ENCODE assay signal across 8 mouse cellular contexts in genomic region chr5:125159293-125159692, GRCm38 (mm10). TPM values are rescaled to one million over a fixed set of nuclear protein-coding genes. Genes with fewer than 3 reads are reported as not detected.
DNase-seq lines count a peak whose midpoint lies in the region; ATAC-seq and TF ChIP-seq lines count a peak whose summit lies in the region.

No protein-coding gene starts in this region.

- H3K4me2 ChIP-seq in forebrain, postnatal 0 days (ENCODE audit: low read depth), result 0 out of 2 replicates have a peak overlapping the region, but pooled peaks have one; percentile 19
- peak overlapping the region; percentile 59 for H3K4me2 ChIP-seq in limb, embryonic 13.5 days (replicated peaks)
- peak overlapping the region; percentile 82 for H3K4me2 ChIP-seq in myocyte (ENCODE audit: low read depth)

- no peaks in the 10 kb centered on the region for H3K9me3 ChIP-seq in forebrain, postnatal 0 days (ENCODE audit: low read length)
- no peaks in the 10 kb centered on the region for H3K9me3 ChIP-seq in hindbrain, embryonic 10.5 days
- H3K9me3 ChIP-seq in limb, embryonic 13.5 days, result no peaks in the 10 kb centered on the region

- peaks cover 75% of the 10 kb centered on the region for H3K4me1 ChIP-seq in cerebellum, adult 2 months (ENCODE audit: control insufficient read depth, insufficient read depth, low read length)
- H3K4me1 ChIP-seq in forebrain, postnatal 0 days (ENCODE audit: insufficient read depth), result peaks cover 60% of the 10 kb centered on the region
- H3K4me1 ChIP-seq in hindbrain, embryonic 10.5 days (replicated peaks), result peaks cover 94% of the 10 kb centered on the region
- peaks cover 99% of the 10 kb centered on the region for H3K4me1 ChIP-seq in limb, embryonic 13.5 days

- ATAC-seq in forebrain, postnatal 0 days, result peak; percentile 60
- ATAC-seq in limb, embryonic 13.5 days (ENCODE audit: low FRiP score, low read depth), result peak; percentile 78

- no peak for TF ChIP-seq CTCF in layer of hippocampus, adult 2 months (conservative IDR thresholded peaks at IDR 0.05)
- TF ChIP-seq CTCF in cerebellum, adult 2 months (IDR thresholded peaks at IDR 0.05; ENCODE audit: borderline replicate concordance, insufficient read depth, low read depth, low read length), result no peak
- no peak for TF ChIP-seq CTCF in forebrain, postnatal 0 days (IDR thresholded peaks at IDR 0.05; ENCODE audit: low read depth)

- H3K4me3 ChIP-seq in layer of hippocampus, adult 2 months, result no peak overlapping the region; the same call in 1 of the 2 replicates
- H3K4me3 ChIP-seq in cerebellum, adult 2 months (replicated peaks; ENCODE audit: insufficient read depth, low read depth, low read length), result no peak overlapping the region
- no peak overlapping the region for H3K4me3 ChIP-seq in forebrain, postnatal 0 days (ENCODE audit: low read depth, low read length)
- H3K4me3 ChIP-seq in hindbrain, embryonic 10.5 days, result peak overlapping the region; percentile 35
- H3K4me3 ChIP-seq in limb, embryonic 13.5 days, result peak overlapping the region; percentile 14; the same call in 1 of the 2 replicates
- H3K4me3 ChIP-seq in myocyte, result no peak overlapping the region

- H3K9ac ChIP-seq in forebrain, postnatal 0 days, result peak overlapping the region; percentile 14; the same call in 1 of the 2 replicates
- 0 out of 2 replicates have a peak overlapping the region, but pooled peaks have one; percentile 13 for H3K9ac ChIP-seq in limb, embryonic 13.5 days

- H3K36me3 ChIP-seq in forebrain, postnatal 0 days (ENCODE audit: insufficient read depth), result no peaks in the 10 kb centered on the region
- peaks cover 12% of the 10 kb centered on the region; the same call in 1 of the 2 replicates for H3K36me3 ChIP-seq in hindbrain, embryonic 10.5 days
- no peaks in the 10 kb centered on the region; the same call in 1 of the 2 replicates for H3K36me3 ChIP-seq in limb, embryonic 13.5 days
- peaks cover 6% of the 10 kb centered on the region for H3K36me3 ChIP-seq in myocyte (ENCODE audit: control insufficient read depth, insufficient read depth)

- H3K79me2 ChIP-seq in myocyte (ENCODE audit: control insufficient read depth, insufficient read depth), result peaks cover 91% of the 10 kb centered on the region

- TF ChIP-seq POLR2A in cerebellum, adult 2 months (IDR thresholded peaks at IDR 0.05; ENCODE audit: borderline replicate concordance, insufficient read depth, low read length), result no peak
- no peak for TF ChIP-seq POLR2A in myocyte (IDR thresholded peaks at IDR 0.05; ENCODE audit: insufficient read length, low read depth)

- peak overlapping the region; percentile 81 for H3K27ac ChIP-seq in layer of hippocampus, adult 2 months
- H3K27ac ChIP-seq in cerebellum, adult 2 months (ENCODE audit: insufficient read depth, low read length), result peak overlapping the region; percentile 59; the same call in 1 of the 2 replicates
- H3K27ac ChIP-seq in forebrain, postnatal 0 days (ENCODE audit: low read depth, low read length), result peak overlapping the region; percentile 76
- peak overlapping the region; percentile 85 for H3K27ac ChIP-seq in hindbrain, embryonic 10.5 days
- peak overlapping the region; percentile 81 for H3K27ac ChIP-seq in limb, embryonic 13.5 days

- under 1% methylated on average over 12 of the region's 12 CpGs for WGBS in cerebellum, adult 2 months
- WGBS in forebrain, postnatal 0 days, result 12% methylated on average over 12 of the region's 12 CpGs
- 4% methylated on average over 12 of the region's 12 CpGs for WGBS in hindbrain, embryonic 10.5 days
- under 1% methylated on average over 12 of the region's 12 CpGs for WGBS in limb, embryonic 13.5 days

- no peaks in the 10 kb centered on the region for H3K27me3 ChIP-seq in cerebellum, adult 2 months (ENCODE audit: control insufficient read depth, insufficient read depth, low read length)
- H3K27me3 ChIP-seq in forebrain, postnatal 0 days (ENCODE audit: insufficient read depth, low read length), result no peaks in the 10 kb centered on the region
- H3K27me3 ChIP-seq in hindbrain, embryonic 10.5 days (ENCODE audit: insufficient read depth, poor library complexity, severe bottlenecking), result no peaks in the 10 kb centered on the region; the same call in 1 of the 2 replicates
- H3K27me3 ChIP-seq in limb, embryonic 13.5 days, result no peaks in the 10 kb centered on the region
- H3K27me3 ChIP-seq in myocyte (ENCODE audit: control insufficient read depth, insufficient read depth, insufficient read length), result no peaks in the 10 kb centered on the region

- DNase-seq in layer of hippocampus, adult 2 months (ENCODE audit: low spot score in 2 of 2), result peak; percentile 59 to 62
- no peak for DNase-seq in layer of hippocampus, adult 9-10 months (ENCODE audit: low spot score)
- peak; percentile 98 to 99 for DNase-seq in cerebellum, adult 2 months
- peak; percentile 73 for DNase-seq in forebrain, postnatal 0 days
- DNase-seq in hindbrain, embryonic 10.5 days (ENCODE audit: low spot score), result peak; percentile 77
- no peak for DNase-seq in thymus, postnatal 4 days

- H3ac ChIP-seq in myocyte (ENCODE audit: control insufficient read depth, insufficient read length), result no peak overlapping the region

TF ChIP-seq in myocyte, 11 proteins besides CTCF, POLR2A, EP300 and RAD21:
- TF ChIP-seq SRF (IDR thresholded peaks at IDR 0.05; ENCODE audit: control insufficient read depth, insufficient read length, low read depth) (no peak), MAX (IDR thresholded peaks at IDR 0.05; ENCODE audit: low read depth) (peak; percentile 7), TCF3 (IDR thresholded peaks at IDR 0.05; ENCODE audit: insufficient read length, low read depth) (peak; percentile 97), MYOG (IDR thresholded peaks at IDR 0.05; ENCODE audit: control insufficient read depth in 1 of 3, insufficient read depth in 1 of 3, insufficient read length in 2 of 3, low read depth in 2 of 3) (peak; percentile 63 to 97 (median 94)), TCF12 (IDR thresholded peaks at IDR 0.05; ENCODE audit: insufficient read depth, poor library complexity, severe bottlenecking) (peak; percentile 89), CEBPB (IDR thresholded peaks at IDR 0.05; ENCODE audit: insufficient read depth, poor library complexity, severe bottlenecking) (no peak), REST (IDR thresholded peaks at IDR 0.05; ENCODE audit: insufficient read depth, insufficient read length) (no peak), USF1 (IDR thresholded peaks at IDR 0.05; ENCODE audit: low read depth) (no peak), E2F4 (IDR thresholded peaks at IDR 0.05; ENCODE audit: insufficient read depth) (no peak), MYOD1 (IDR thresholded peaks at IDR 0.05; ENCODE audit: control insufficient read depth in 1 of 3, insufficient read length in 2 of 3, low read depth in 2 of 3) (peak; percentile 69 to 98 (median 98)), POLR2AphosphoS2 (IDR thresholded peaks at IDR 0.05; ENCODE audit: insufficient read length, low read depth) (peak; percentile 32)
TF ChIP-seq in myocyte: peak in this region for 6.

RNA-seq across cellular contexts. Expression of gene Ncor2, which starts 19.7 kb away (rescaled TPM):
- total RNA-seq in layer of hippocampus, adult 2 months (2021), result 100 to 1,000 TPM; 285 to 307 TPM
- 86.8 and 93.2 TPM in 2 replicates for polyA plus RNA-seq in cerebellum, adult 2 months (2012; rRNA removed)
- total RNA-seq in forebrain, postnatal 0 days (2014; rRNA removed), result 12.7 and 13.4 TPM in 2 replicates
- polyA plus RNA-seq in forebrain, postnatal 0 days (2015; fragmentation: Nextera tagmentation; extraction: Ambion mirVana), result 11.6 and 16.8 TPM in 2 replicates
- 18.1 and 19.7 TPM in 2 replicates for polyA plus RNA-seq in hindbrain, embryonic 10.5 days (2016; fragmentation: Nextera tagmentation; extraction: Ambion mirVana)
- polyA plus RNA-seq in limb, embryonic 13.5 days (2015; fragmentation: Nextera tagmentation; extraction: Ambion mirVana), result 33.9 and 34.9 TPM in 2 replicates
- polyA plus RNA-seq in myocyte (2012; fragmentation: generic; extraction: Trizol), result 127 TPM

Comparison
In these comparisons a context has a peak if more than half of its experiments do, and no peak if none do; other contexts are left out.
1. DNase-seq: peak in layer of hippocampus, adult 2 months (2 of 2), cerebellum, adult 2 months (2 of 2), forebrain, postnatal 0 days (single experiment) and hindbrain, embryonic 10.5 days (single experiment); none in layer of hippocampus, adult 9-10 months (single experiment) and thymus, postnatal 4 days (single experiment).
2. H3K4me3 ChIP-seq: peak in hindbrain, embryonic 10.5 days (single experiment) and limb, embryonic 13.5 days (single experiment); none in layer of hippocampus, adult 2 months (single experiment), cerebellum, adult 2 months (single experiment), forebrain, postnatal 0 days (single experiment) and myocyte (single experiment).
3. H3K4me2 ChIP-seq: peak in every context shown above with its lines; median percentile 82 in myocyte; 59 in limb, embryonic 13.5 days; 19 in forebrain, postnatal 0 days.
4. Peak in every context shown above with its lines, with median percentiles within 50 percentile points of each other: H3K27ac ChIP-seq.